In the genomic region with DNA sequence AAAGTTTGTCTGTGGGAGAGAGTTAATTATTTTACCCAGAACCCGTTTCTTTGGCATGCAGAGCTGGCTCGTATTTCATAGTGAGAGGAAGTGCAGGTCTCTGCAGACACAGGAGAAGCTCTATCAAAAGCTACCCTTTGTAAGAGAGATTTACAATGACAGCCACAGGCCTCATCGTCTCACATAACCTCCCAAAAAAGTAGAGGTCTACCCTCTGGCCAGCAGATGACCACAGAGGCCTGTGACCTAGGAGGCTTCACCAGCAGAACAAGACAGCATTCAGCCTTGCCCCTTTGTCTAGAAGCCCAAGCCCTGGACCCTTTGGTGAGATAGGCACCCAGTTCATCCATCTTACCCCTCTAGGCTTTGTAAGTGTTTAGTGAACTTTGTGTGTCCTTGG, we compare ENCODE assay signal across 29 mouse cellular contexts. TPM values are rescaled to one million over a fixed set of nuclear protein-coding genes. Genes with fewer than 3 reads are reported as not detected.
DNase-seq lines count a peak whose midpoint lies in the region; ATAC-seq and TF ChIP-seq lines count a peak whose summit lies in the region.
"Had no signal": no experiment of that assay in that cellular context is flagged by ENCODE, and none has a peak within 500 bp of the region (broad histone marks: within the 10 kb centered on the region; RNA-seq: fewer than 3 reads in every experiment).

No protein-coding gene starts in this region.

- no peaks in the 10 kb centered on the region for H3K36me3 ChIP-seq in heart, embryonic 12.5 days
- H3K36me3 ChIP-seq in kidney, postnatal 0 days (ENCODE audit: insufficient read depth, low read length): no peaks in the 10 kb centered on the region
- no peaks in the 10 kb centered on the region for H3K36me3 ChIP-seq in spleen, adult 2 months (ENCODE audit: control insufficient read depth, insufficient read depth, low read length)
- no peaks in the 10 kb centered on the region for H3K36me3 ChIP-seq in limb, embryonic 10.5 days
- no peaks in the 10 kb centered on the region for H3K36me3 ChIP-seq in embryonic facial prominence, embryonic 10.5 days (replicated peaks)
- H3K36me3 ChIP-seq: embryonic facial prominence, embryonic 12.5 days; embryonic facial prominence, embryonic 15.5 days; heart, embryonic 13.5 days had no signal

- no peak overlapping the region for H3K9ac ChIP-seq in heart, embryonic 12.5 days
- no peak overlapping the region for H3K9ac ChIP-seq in kidney, postnatal 0 days (ENCODE audit: low read depth, low read length)
- H3K9ac ChIP-seq: embryonic facial prominence, embryonic 12.5 days; embryonic facial prominence, embryonic 15.5 days; forebrain, postnatal 0 days; heart, embryonic 13.5 days; hindbrain, embryonic 14.5 days had no signal

- no peak overlapping the region for H3K4me3 ChIP-seq in heart, embryonic 12.5 days
- no peak overlapping the region for H3K4me3 ChIP-seq in kidney, postnatal 0 days (replicated peaks; ENCODE audit: low read depth, low read length)
- no peak overlapping the region for H3K4me3 ChIP-seq in spleen, adult 2 months (ENCODE audit: extremely low read depth, insufficient read depth, insufficient read length)
- H3K4me3 ChIP-seq in limb, embryonic 10.5 days: no peak overlapping the region
- H3K4me3 ChIP-seq in embryonic facial prominence, embryonic 10.5 days: no peak overlapping the region
- H3K4me3 ChIP-seq: embryonic facial prominence, embryonic 12.5 days; embryonic facial prominence, embryonic 15.5 days; gastrocnemius, adult 2 months; heart, embryonic 13.5 days had no signal

- no peaks in the 10 kb centered on the region for H3K9me3 ChIP-seq in heart, embryonic 12.5 days (replicated peaks)
- H3K9me3 ChIP-seq in kidney, postnatal 0 days (replicated peaks; ENCODE audit: low read length): no peaks in the 10 kb centered on the region
- no peaks in the 10 kb centered on the region for H3K9me3 ChIP-seq in limb, embryonic 10.5 days (replicated peaks)
- H3K9me3 ChIP-seq in embryonic facial prominence, embryonic 10.5 days: no peaks in the 10 kb centered on the region
- H3K9me3 ChIP-seq: embryonic facial prominence, embryonic 12.5 days; embryonic facial prominence, embryonic 15.5 days; heart, embryonic 13.5 days had no signal

- TF ChIP-seq POLR2A in spleen, adult 2 months (IDR thresholded peaks at IDR 0.05; ENCODE audit: low read depth, low read length): no peak

- DNase-seq in heart, adult 11 months: peak; percentile 71
- peak; percentile 52 for DNase-seq in kidney, postnatal 0 days (ENCODE audit: low spot score)
- no peak for DNase-seq in kidney, postnatal 4 days
- DNase-seq in spleen, adult 2 months (ENCODE audit: low read depth in 1 of 2, low spot score in 2 of 2): no peak
- DNase-seq in spleen, adult 18-20 months: no peak
- DNase-seq in limb, embryonic 10.5 days (ENCODE audit: low spot score): no peak
- no peak for DNase-seq in embryonic facial prominence, embryonic 10.5 days (ENCODE audit: low spot score)
- DNase-seq: adrenal gland, adult 2 months; adrenal gland, postnatal 14 days; cerebellum, adult 11 months; cerebellum, adult 2 months; cerebellum, adult 9-11 months; cerebellum, postnatal 25 days; forebrain, postnatal 0 days; gastrocnemius, adult 2 months; gastrocnemius, postnatal 14 days; heart, adult 18-20 months; heart, postnatal 14 days; heart, postnatal 4 days had no signal

- peaks cover 8% of the 10 kb centered on the region for H3K4me1 ChIP-seq in heart, embryonic 12.5 days (replicated peaks)
- H3K4me1 ChIP-seq in kidney, postnatal 0 days (replicated peaks; ENCODE audit: insufficient read depth, low read length): no peaks in the 10 kb centered on the region
- H3K4me1 ChIP-seq in spleen, adult 2 months (ENCODE audit: control insufficient read depth, insufficient read depth, insufficient read length): peaks cover 21% of the 10 kb centered on the region
- peaks cover 2% of the 10 kb centered on the region; the same call in 1 of the 2 replicates for H3K4me1 ChIP-seq in limb, embryonic 10.5 days
- peaks cover 8% of the 10 kb centered on the region; the same call in 1 of the 2 replicates for H3K4me1 ChIP-seq in embryonic facial prominence, embryonic 10.5 days
- H3K4me1 ChIP-seq: embryonic facial prominence, embryonic 12.5 days; embryonic facial prominence, embryonic 15.5 days had no signal

- H3K27me3 ChIP-seq in heart, embryonic 12.5 days (replicated peaks): 0 out of 2 replicates have a peak, but pooled peaks cover 3% of the 10 kb centered on the region
- no peaks in the 10 kb centered on the region for H3K27me3 ChIP-seq in kidney, postnatal 0 days (ENCODE audit: insufficient read depth, low read length)
- no peaks in the 10 kb centered on the region for H3K27me3 ChIP-seq in spleen, adult 2 months (ENCODE audit: control insufficient read depth, insufficient read depth, low read length)
- H3K27me3 ChIP-seq in limb, embryonic 10.5 days (ENCODE audit: low read depth, poor library complexity, severe bottlenecking): no peaks in the 10 kb centered on the region
- H3K27me3 ChIP-seq in embryonic facial prominence, embryonic 10.5 days (replicated peaks; ENCODE audit: low read depth, poor library complexity, severe bottlenecking): no peaks in the 10 kb centered on the region
- H3K27me3 ChIP-seq: embryonic facial prominence, embryonic 12.5 days; embryonic facial prominence, embryonic 15.5 days; heart, embryonic 13.5 days; Patski had no signal

- H3K27ac ChIP-seq in heart, embryonic 12.5 days (ENCODE audit: poor library complexity, severe bottlenecking): no peak overlapping the region
- H3K27ac ChIP-seq in kidney, postnatal 0 days: no peak overlapping the region
- 0 out of 2 replicates have a peak overlapping the region, but pooled peaks have one; percentile 5 for H3K27ac ChIP-seq in spleen, adult 2 months (ENCODE audit: insufficient read depth, low read length)
- peak overlapping the region; percentile 26; the same call in 1 of the 2 replicates for H3K27ac ChIP-seq in limb, embryonic 10.5 days
- H3K27ac ChIP-seq in embryonic facial prominence, embryonic 10.5 days (replicated peaks): no peak overlapping the region
- H3K27ac ChIP-seq: embryonic facial prominence, embryonic 12.5 days; embryonic facial prominence, embryonic 15.5 days; gastrocnemius, adult 2 months; heart, embryonic 13.5 days; hindbrain, embryonic 14.5 days; hindbrain, postnatal 0 days had no signal

- no peak for ATAC-seq in heart, embryonic 12.5 days (ENCODE audit: insufficient number of reproducible peaks, low FRiP score)
- ATAC-seq in kidney, postnatal 0 days (replicated peaks; ENCODE audit: low FRiP score, low read depth): no peak
- ATAC-seq: CD4-positive, CD25-positive, alpha-beta regulatory T cell, adult 4 months; forebrain, embryonic 14.5 days; forebrain, postnatal 0 days; hindbrain, postnatal 0 days; inflammation-experienced regulatory T-cells, adult 6 months; Patski had no signal

- 35% methylated on average over 3 of the region's 3 CpGs for WGBS in heart, embryonic 12.5 days
- WGBS in kidney, postnatal 0 days: 6% methylated on average over 3 of the region's 3 CpGs
- 25% methylated on average over 3 of the region's 3 CpGs for WGBS in spleen, adult 2 months
- WGBS in limb, embryonic 10.5 days: 15% methylated on average over 3 of the region's 3 CpGs
- WGBS in embryonic facial prominence, embryonic 10.5 days: 22% methylated on average over 3 of the region's 3 CpGs

- TF ChIP-seq CTCF in kidney, postnatal 0 days (IDR thresholded peaks at IDR 0.05; ENCODE audit: low read depth): no peak
- TF ChIP-seq CTCF in spleen, adult 2 months (IDR thresholded peaks at IDR 0.05; ENCODE audit: extremely low read depth, insufficient read depth, insufficient read length, insufficient replicate concordance): no peak

- no peak overlapping the region for H3K4me2 ChIP-seq in heart, embryonic 12.5 days
- no peak overlapping the region for H3K4me2 ChIP-seq in kidney, postnatal 0 days (ENCODE audit: low read length)
- H3K4me2 ChIP-seq: embryonic facial prominence, embryonic 12.5 days; embryonic facial prominence, embryonic 15.5 days; heart, embryonic 13.5 days; hindbrain, embryonic 14.5 days had no signal

RNA-seq across cellular contexts. Expression of gene Gcnt1, which starts 53.9 kb away (rescaled TPM):
- polyA plus RNA-seq in heart, embryonic 12.5 days (2016; fragmentation: Nextera tagmentation; extraction: Ambion mirVana): 12.7 and 13.2 TPM in 2 replicates
- 62.8 and 69.8 TPM in 2 replicates for polyA plus RNA-seq in kidney, postnatal 0 days (2015; fragmentation: Nextera tagmentation; extraction: Ambion mirVana)
- polyA plus RNA-seq in spleen, adult 2 months (2012; rRNA removed): 8.8 and 9.3 TPM in 2 replicates
- polyA plus RNA-seq in limb, embryonic 10.5 days (2016; fragmentation: Nextera tagmentation; extraction: Ambion mirVana): 2.2 and 2.7 TPM in 2 replicates
- polyA plus RNA-seq in embryonic facial prominence, embryonic 10.5 days (2016; fragmentation: Nextera tagmentation; extraction: Ambion mirVana): 3.0 and 3.7 TPM in 2 replicates

Comparison
In these comparisons a context has a peak if more than half of its experiments do, and no peak if none do; other contexts are left out.
1. DNase-seq: peak in heart, adult 11 months (single experiment) and kidney, postnatal 0 days (single experiment); none in kidney, postnatal 4 days (0 of 2), spleen, adult 2 months (0 of 2), spleen, adult 18-20 months (0 of 2), limb, embryonic 10.5 days (single experiment) and embryonic facial prominence, embryonic 10.5 days (single experiment).
2. H3K27ac ChIP-seq: peak in spleen, adult 2 months (single experiment) and limb, embryonic 10.5 days (single experiment); none in heart, embryonic 12.5 days (single experiment), kidney, postnatal 0 days (single experiment) and embryonic facial prominence, embryonic 10.5 days (single experiment).